Mouse (Mus musculus): ENCODE measurements at regions not wholly inside any gene's neighbourhood (a gene's known extent, or its start where the extent isn't known, plus 50 kb on each side); places are given as distances from the start of the nearest gene placed in this dataset.

DNA sequence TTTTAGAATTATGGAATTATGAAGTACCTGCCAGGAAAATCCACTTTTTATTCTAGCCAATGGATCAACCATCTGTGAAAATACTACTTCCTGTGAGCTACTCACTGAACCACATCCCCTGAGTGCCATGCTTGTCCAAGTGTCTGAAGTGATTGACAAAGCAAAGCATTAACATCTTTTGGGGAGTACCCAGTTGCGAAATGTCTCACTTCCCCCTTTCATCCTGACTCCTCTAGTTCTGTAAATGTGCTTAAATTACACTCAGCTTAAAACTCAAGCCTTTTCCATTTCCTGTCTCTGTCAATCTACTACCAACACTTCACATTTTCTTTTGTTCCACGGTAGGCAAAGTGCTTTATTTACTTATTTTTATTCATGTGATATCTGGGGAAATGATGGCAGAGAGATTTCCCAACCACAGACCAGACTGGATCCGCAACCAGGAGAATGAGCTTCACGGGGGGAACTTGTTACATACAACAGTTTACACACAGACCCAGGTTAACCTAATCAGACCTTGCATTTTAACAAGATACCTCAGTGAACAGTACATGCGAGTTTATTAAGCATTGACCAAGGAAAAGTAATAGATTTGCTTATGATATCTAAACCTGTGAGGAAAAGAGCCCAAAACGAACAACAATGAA, 726.1 kb upstream of the Cited2 start:
- no peak for DNase-seq (ENCODE audit: low read depth, low spot score)

DNA sequence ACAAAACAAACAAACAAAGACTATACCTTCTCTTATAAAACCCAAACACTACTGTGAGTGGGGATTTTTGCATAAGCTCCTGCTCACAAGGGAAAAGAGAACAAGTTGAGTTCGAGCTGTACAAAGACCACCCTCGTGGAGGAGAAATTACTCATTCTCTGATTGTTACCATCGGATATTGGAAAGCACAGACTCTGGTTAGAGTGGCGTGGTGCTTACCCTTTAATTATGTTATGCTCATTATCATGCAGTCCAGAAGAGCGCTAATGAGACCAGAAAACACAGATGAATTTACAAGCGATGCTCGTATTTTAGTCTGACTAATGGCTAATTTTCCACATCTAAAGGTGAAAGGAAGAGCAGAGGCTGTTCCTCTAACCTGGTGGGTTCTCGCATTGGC, 721.7 kb upstream of the Cited2 start:
- no peak for DNase-seq (ENCODE audit: low read depth, low spot score)

DNA sequence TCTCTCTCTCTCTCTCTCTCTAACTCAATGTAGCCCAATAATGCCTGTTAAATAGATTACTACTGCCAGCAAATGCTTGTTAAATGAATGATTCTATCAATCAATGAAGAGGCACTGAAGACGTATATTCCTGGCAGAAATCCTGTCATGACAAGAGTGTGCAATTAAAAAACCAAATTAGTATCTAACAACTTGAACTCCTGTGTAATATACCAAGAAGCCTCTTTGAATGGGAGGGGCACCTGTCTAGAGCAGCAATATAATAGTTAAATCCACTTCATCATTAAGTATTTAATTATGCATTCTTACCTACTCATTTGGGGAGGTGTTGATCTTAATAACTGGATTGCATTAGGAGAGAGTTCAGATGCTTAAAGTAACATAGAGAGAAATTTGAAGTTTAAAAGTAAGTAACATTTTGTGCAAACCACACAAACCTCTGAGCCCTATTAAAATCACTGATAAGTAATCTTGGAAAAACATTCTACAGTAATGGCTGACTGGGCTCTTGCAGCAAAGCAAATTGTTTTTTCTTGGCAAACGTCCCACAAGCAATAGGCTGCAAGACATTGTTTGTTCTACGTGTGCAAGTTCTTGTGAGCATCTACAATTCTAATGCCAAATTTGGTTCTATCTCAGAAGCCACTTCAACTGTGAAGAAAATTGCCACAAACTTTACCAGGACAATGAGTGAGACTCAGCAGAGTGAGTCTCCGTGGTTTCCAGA, 719.7 kb upstream of the Cited2 start:
- DNase-seq (ENCODE audit: low read depth, low spot score): no peak

DNA sequence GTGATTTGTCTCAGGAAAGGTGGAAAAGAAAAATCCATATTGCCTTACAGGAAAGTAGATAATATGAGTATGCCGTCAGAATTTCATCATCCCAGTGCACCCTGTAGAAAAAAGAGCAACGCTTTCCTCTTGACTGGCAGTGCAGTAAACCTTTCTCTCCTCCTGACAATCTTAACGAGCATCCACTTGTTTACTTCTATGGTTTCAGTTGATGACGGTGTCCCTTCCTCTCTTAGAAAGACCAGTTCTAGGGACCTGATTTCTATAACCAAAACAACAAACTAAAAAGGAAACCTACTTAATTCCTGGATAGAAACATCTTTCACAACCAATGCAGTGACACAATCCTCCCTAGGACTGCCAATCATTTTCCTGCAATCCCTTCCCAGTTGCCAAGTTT, 714.3 kb upstream of the Cited2 start:
- DNase-seq (ENCODE audit: low read depth, low spot score): no peak

DNA sequence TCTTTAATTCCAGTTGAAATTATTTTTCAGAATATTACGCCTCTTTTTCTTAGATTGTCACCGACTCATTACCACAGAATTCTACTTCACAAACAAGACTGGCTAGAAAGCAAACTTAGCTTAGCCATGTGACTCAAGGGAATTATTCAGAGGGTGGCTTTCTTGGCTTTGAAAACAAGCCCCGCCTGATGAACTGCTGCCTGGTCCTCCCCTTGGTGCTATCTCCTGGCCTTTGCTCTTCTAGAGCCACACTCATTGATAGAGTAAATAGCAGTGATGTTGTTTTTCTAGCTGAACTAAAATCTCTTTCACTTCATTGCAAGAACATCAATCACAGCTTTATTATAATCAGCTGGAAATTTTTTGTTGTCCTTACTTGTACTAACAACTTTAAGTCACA, 713.0 kb upstream of the Cited2 start:
- no peak for DNase-seq (ENCODE audit: low read depth, low spot score)

DNA sequence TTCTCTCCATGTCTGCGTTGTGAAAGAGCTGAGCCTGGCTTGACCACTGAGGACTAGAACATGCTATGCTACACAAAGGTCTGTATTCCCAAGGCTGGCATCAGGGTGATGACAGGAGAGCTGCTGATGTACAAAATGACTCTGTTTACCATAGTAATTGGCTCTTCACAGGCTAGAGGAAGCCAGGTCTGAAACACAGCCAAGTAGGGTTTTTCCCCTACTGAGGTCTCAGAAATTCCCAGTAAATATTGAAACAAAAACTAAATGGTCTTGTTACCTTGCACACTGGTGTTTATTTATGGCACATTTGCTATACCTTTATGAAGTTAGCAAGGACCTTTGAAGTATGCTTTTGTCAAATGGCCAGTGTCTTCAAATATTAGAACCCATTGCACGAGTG, 711.1 kb upstream of the Cited2 start:
- DNase-seq (ENCODE audit: low read depth, low spot score): no peak

DNA sequence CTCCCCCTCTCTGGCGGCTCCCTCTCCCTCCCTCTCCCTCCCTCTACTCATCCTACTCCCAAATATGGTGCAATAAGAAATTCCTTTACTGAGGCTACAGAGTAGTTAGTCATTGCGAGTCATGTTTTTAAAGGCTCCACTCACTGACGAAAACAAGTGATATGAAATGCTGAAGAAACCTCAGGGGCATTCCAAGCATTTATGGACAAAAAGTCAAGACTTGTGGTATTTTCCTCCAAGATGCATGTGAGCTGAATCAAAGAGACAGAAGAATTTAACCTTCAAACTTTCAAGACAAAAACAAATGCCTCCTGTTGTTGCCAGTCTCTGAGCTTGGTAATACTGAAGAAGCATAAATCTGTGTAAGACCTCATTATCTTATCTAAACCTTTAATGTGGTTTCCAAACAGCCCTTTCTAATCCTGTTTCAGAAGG, 710.5 kb upstream of the Cited2 start:
- no peak for DNase-seq (ENCODE audit: low read depth, low spot score)

DNA sequence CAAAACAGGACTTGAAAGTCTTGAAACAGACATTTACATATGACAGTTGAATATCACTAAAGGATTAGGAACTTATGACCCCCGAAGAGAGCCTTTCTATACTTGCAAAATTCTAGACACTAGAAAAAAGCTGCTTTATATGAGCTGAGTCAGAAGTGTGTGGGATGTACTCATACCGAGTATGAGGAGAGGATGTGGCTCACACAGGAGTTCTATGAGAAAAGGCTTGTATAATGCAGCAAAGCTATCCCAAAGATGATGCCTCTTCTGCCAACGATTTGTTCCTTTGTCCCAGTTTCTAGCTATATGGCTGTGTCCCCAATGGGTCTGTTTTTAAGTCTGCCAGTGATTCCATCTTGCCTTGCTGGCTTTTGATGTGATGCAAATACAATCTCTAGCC, 708.2 kb upstream of the Cited2 start:
- no peak for DNase-seq (ENCODE audit: low read depth, low spot score)

DNA sequence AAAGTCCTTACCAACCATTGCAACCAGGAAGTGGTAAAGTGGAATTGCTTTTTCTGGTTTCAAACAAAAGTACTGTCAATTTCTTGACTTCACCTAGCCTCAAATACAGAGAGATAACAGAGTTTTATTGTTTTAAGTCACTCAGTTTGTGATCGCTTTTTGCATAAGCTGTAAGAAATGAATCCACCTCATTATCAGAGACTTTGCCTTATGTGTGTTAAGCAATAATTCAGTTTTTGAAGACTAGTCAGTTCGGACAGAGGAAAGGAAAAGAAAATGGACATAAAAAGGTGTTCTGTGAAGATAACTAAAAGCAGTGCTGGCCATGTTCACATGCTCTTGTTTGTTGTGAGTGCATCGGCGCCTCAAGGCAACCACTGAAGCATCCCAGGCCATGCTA, 706.2 kb upstream of the Cited2 start:
- DNase-seq (ENCODE audit: low read depth, low spot score): no peak

DNA sequence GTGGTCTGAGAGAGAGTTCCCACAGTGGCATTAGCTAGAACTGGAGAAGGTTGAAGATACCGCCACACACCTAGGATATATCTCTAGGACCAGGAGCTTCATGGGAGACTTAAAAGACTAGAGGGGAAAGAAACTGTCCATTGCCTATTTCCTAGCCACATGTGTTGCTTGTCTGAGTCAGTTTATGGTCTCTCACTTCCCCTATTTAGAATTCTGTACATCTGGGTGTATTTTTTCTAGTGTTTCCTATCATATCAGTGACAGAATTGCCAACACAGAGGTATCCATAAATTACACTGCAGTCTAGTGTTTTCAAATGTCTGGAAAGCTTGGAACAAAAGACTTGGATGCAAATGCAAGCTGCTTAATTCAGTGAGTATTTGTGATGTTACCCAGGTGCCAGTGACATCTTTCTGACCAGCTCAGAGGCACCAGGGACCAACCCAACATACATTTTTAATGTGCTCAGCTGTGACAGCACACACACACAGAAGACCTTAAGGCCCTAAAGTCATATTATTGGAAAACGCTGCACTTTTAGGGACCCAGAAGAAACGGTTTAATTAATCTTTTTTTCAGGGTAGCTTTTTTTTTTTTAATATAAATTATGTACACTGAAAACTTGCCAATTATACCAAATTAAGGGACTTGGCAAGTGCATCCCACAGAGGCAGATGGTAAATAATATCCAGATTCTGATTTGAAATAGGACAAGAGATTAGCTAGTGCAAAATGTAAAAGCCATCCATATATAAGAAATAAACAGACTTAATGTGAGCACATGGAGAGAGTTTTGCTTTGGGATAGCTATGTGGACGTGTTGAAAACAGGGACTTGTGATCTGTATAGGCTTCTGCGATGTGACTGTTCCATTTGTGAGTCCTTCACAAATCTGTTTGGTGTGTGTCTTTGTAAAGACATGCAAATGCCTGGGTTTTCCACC, 700.5 kb upstream of the Cited2 start:
- no peak for DNase-seq (ENCODE audit: low read depth, low spot score)

DNA sequence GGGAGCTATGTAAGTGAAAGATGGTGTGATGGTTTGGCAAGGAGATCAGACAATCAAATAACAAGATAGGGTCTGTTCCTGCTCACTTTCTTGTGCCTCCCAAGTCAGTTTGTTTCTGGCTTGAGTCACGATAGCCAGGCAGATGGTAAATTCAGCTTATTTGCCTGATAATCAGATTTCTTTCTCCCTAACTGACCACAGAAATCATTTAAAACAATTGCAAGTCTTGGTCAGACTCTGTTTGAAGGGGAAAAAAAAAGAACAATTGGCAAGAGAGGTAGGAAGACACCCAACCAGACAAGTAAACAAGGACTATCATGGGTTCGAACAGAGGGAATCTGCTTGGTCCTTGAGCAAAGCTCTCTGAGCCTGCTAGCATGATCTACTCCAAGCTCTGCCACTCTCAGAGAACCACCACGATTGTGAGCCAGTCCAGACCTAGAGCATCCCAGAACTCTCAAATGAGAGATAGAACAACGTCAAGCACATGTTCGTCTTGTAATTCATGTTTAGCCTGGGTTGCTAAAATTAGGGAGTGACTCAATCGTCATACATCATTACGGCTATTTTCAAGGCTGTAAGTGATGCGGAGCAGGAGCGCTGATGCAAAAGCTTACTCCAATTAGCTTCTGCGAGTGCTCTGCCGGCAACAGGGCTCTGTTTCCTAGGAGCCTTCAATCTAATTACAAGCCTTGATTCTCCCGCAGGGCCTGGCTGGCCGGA, 699.3 kb upstream of the Cited2 start:
- DNase-seq (ENCODE audit: low read depth, low spot score): no peak

DNA sequence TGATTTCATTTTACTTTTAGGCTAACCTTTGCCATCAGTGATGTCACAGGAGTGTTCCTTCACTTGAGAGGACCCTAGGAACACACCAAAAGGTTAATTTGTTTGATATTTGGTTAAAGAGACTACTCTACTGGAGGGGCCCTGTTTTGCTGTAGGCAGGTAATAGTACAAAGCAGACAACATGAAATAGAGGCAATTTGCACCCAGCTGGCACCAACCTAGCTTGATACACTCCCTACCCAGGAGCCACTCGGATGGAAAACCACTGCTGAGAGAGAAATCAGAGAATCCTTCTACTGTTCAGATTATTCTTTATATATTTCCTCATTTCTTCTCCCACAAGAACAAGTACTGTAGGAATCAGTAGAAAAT, 698.7 kb upstream of the Cited2 start:
- DNase-seq (ENCODE audit: low read depth, low spot score): no peak

DNA sequence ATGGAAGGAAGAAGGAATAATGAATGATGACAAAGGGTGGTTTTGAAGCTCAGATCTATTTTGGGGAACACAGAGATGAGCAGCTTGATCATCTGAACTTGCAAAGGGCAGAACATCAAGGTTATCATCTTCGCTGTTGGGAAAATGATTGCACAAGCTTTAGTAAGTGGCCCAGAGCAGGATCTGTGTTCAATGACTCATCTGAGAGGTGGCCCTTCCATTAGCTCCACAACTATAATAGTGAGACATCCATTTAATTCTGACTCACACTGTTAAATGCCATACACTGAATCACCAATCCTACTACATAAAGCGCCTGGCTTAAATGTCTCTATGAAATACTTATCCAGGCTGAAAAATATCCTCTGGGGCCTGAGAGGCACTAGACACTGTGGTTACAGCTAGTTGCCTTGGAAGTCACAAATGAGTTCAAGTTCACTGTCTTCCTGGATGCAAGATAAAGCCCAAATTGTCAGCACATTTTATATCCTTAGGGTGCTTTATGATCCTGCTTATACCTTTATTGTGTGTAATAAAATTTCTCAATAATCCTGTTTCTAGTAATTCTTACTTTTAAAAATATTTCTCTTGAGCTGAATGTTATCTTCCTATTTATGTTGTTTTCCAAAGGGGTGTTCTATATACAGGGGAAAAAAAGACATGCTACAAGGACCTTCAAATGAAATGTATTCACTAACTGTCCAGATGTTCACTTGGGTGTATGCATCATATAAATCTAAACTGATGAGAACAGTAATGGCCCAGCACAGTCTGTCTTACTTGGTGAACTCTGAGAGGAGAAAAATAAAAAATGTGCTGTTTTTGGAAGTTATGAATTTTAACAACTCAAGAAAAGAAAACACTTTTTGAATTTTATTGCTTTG, 687.9 kb upstream of the Cited2 start:
- no peak for DNase-seq (ENCODE audit: low read depth, low spot score)

DNA sequence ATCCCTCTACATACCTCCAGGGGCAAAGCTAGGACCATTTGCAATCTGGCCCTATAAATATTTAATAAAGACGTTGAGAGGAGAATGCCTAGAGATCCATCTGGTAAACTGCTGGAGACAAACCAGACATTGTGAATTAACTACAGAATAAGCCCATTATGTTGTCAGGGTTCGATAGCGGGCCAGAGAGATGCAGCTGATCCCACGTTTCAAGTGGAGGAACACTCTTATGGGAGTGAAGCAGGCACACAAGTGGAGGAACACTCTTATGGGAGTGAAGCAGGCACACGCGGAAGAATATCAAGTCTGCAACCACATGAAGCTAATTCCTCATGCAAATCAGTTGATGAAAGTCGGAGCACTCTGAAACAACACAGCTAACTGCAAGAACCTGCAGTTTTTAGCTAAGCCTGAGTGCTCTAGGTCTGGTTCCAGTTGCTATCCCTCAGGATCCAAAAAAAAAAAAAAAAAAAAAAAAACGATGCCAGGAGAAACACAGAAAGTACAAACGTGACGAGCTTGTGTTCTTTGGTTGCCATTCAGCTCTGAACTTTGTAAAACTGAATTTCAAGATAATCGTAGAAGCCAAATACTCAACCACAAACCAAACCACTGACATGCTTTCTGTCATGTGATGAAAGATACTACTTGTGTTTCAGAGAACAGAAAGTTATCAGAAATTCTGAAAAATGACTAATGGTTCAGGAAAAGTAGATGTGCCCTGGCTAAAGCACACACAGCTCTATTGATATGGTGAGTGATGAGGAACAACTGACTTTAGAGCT, 684.6 kb upstream of the Cited2 start:
- DNase-seq (ENCODE audit: low read depth, low spot score): no peak

DNA sequence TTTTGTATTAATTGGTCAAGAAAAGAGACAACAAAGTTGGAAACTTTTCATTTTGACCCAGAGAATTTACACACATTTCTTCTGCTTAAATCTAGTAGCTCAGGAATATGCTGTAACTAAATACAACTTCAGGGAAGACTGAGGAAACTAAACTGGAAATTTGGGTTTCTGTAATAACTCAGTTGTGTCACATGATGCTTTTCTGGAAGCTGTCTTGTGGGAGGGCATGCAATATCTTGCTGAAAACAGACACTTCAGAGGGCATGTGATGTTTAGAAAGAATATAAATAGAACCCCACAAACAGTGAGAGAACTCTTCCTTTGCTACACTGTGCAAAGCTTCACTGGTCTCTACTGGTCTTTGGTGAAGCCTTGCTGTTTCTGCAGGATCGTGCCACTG, 680.9 kb upstream of the Cited2 start:
- no peak for DNase-seq (ENCODE audit: low read depth, low spot score)

DNA sequence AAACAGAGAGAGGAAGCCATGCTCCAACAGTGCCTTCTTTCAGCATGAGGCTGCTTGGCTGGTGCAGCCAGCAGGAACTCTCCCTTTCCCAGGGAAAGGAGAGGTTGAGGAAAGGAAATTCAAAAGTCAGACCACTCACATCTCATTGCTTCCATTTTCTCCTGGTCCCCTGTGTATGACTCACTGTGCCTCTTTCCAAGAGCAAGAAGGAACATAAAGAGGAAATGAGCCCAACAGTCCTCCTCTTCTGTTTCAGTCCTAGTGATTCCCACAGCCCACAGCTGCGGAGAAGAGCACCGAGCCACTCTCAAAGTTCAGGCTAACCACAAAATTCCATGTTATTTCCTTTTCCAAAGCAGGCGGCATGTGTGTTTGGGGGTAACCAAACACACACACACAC, 680.0 kb upstream of the Cited2 start:
- DNase-seq (ENCODE audit: low read depth, low spot score): no peak

DNA sequence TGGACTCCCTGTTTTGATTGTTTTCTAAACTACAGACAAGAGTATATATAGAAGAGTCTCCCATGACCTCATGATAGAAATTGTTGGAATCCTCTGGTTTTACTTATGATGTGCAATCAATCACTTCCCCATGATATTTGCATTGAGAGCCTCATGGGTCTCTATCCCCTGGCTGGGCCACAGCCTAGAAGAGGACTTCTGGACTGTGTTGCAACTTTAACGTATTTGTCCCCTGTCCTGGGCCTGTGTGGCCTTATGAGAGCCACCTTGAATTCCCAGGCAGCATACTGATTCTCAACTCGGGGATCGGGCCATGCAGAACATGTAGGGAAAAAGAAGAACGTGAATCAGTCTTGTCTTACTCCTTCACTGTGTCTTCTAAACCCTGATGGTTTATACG, 676.3 kb upstream of the Cited2 start:
- no peak for DNase-seq (ENCODE audit: low read depth, low spot score)

DNA sequence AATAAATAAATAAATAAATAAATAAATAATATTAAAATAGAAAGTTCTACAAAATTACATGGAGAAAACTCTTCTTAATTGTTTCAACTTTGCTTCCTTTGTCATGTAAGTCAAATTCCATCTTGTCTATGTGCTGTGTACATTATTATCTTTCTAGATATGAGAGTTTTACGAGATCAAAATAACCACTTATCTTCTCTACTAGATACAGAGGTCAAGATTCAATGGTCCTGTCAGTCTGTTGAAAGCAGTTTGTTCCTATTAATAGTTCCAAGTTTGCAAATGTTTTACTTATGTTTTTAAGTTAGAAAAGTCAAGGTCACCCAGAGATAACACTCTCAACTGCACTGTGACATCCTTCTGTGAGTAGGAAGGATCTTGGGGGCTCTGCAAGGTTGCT, 650.1 kb upstream of the Cited2 start:
- DNase-seq (ENCODE audit: low read depth, low spot score): no peak

DNA sequence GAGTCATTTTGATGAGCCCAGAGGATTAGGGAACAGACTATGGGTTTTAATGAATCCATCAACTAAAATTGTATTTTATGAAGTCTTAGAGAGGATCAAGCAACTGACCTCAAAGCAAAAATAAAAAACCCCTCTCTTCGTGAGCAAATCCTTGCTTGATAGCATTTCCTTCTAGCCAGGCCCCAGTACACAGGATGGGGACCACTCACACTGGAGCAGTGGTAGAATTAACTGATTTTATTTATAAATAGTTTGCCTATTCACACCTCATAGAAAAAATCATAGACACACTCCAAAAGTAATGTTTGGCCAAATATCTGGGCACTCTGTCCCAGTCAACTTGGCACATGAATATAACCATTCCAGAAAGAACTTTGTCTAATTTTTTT, 649.0 kb upstream of the Cited2 start:
- DNase-seq (ENCODE audit: low read depth, low spot score): no peak

DNA sequence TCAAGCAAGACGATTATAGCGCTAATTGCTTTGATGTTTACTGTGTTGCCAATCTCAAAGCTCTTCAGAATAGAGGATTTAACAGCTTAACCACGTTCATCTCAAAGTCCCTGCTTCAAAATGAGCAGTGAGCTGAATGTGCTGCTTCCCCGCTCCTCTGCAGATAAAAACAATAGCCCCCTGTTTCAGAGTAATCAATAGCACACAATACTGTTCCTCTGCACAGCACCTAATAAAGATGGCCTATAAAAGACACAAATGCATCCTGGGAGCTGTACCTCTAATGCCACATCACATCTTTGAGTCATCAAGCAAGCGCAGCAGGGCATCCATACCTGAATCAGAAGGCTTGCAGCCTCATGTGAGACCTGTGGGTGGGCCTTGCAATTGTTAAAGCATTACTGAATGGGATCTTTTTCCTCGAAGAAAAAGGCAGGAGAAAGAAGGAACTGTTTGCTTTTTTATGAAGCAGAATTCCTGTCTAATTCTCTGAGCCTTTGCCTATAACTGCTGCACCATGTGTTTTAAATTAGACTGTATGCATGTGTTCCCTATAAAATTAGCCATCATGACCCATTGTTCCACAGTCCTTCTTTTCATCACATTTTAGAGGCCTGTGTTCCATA, 648.5 kb upstream of the Cited2 start:
- no peak for DNase-seq (ENCODE audit: low read depth, low spot score)

Data from ES-CJ7 (cell line).